Mouse (Mus musculus): ENCODE data around the gene Crtac1. TPM values are rescaled to one million over a fixed set of nuclear protein-coding genes. Genes with fewer than 3 reads are reported as not detected.

The Crtac1 gene
- total and polyA plus RNA-seq, 2 experiments from 2014 or later, result 31.3 to 53.1 TPM

DNA sequence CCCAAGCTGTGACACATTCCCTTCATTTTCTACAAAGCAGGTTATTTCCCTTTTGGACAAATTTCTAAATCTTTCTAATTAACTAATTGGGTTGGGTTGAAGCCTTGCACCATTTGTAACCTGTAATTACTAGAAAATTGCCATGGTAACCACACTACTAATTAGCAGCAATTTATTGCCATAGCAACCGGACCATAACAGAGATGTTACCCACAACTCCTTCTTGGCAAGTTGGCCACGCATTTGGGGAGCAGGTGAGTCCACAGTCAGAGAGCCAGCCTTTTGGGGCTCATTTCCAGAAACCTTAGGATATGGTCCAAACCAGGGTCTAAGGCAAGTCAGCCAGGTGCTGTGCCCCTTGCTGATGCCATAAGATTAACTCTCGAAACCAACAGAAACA, 119.4 kb downstream of the Crtac1 start:
- Histone ChIP-seq H3K27ac (no peak overlapping the region), H3K4me2 (ENCODE audit: low read depth, low read length) (no peak overlapping the region), H3K9ac (replicated peaks; ENCODE audit: low read length) (no peak overlapping the region), H3K9me3 (ENCODE audit: low read length) (no peaks in the 10 kb centered on the region), H3K36me3 (ENCODE audit: insufficient read depth, low read length) (no peaks in the 10 kb centered on the region), H3K4me3 (ENCODE audit: low read length) (no peak overlapping the region), H3K27me3 (ENCODE audit: insufficient read depth, low read length) (no peaks in the 10 kb centered on the region), H3K4me1 (ENCODE audit: insufficient read depth, low read length) (peaks cover 21% of the 10 kb centered on the region; the same call in 1 of the 2 replicates)
- TF ChIP-seq CTCF (IDR thresholded peaks at IDR 0.05; ENCODE audit: low read depth), result no peak
- WGBS, result 60% methylated on average over 3 of the region's 3 CpGs
- DNase-seq (ENCODE audit: low spot score) (peak; percentile 78), ATAC-seq (no peak)

DNA sequence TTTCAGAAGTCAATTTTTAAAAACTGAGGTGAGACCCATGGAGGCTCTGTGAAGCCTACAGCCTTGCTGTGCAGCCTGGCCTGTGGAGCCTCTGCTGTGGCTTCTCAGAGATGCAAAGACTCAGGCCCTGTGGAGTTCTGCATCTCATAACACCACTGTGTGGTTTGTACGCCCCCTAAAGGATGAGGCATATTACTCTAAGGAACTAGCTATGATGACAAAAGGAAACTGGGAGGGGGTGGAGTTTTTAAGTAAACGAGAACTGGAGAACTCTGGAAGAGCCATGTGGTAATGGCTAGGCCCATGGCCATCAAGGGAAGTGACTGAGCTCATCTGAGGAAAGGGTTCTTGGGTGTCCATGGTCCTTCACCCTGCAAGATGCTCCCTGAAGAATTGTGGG, 120.3 kb downstream of the Crtac1 start:
- Histone ChIP-seq H3K4me3 (ENCODE audit: low read length) (no peak overlapping the region), H3K27ac (no peak overlapping the region), H3K4me1 (ENCODE audit: insufficient read depth, low read length) (peaks cover 14% of the 10 kb centered on the region; the same call in 1 of the 2 replicates), H3K4me2 (ENCODE audit: low read depth, low read length) (no peak overlapping the region), H3K9ac (replicated peaks; ENCODE audit: low read length) (no peak overlapping the region), H3K27me3 (ENCODE audit: insufficient read depth, low read length) (no peaks in the 10 kb centered on the region), H3K9me3 (ENCODE audit: low read length) (no peaks in the 10 kb centered on the region), H3K36me3 (ENCODE audit: insufficient read depth, low read length) (no peaks in the 10 kb centered on the region)
- ATAC-seq (no peak), DNase-seq (ENCODE audit: low spot score) (no peak)
- no peak for TF ChIP-seq CTCF (IDR thresholded peaks at IDR 0.05; ENCODE audit: low read depth)
- WGBS, result 43% methylated on average over 2 of the region's 2 CpGs

DNA sequence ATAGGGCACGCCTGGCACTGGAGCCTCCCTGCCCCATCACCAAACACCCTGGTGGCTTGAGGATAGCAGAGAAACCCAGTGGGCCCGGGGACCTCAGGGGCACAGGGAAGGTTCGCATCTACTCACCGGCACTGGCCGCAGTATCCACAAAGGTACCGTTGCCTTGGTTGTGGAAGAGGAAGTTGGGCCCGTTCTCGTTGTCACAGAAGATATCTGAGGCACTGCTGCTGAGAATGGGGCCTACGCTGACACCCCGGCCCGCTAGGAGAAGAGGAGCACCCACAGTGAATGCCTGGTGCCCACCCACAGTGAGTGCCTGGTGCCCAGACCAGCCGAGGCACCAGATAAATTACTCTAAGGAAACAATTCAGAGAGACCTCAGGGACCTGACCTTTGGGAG, 122.7 kb downstream of the Crtac1 start:
- ATAC-seq, result no peak
- Histone ChIP-seq H3K9ac (replicated peaks; ENCODE audit: low read length) (no peak overlapping the region), H3K27ac (no peak overlapping the region), H3K27me3 (ENCODE audit: insufficient read depth, low read length) (no peaks in the 10 kb centered on the region), H3K9me3 (ENCODE audit: low read length) (no peaks in the 10 kb centered on the region), H3K4me3 (ENCODE audit: low read length) (no peak overlapping the region), H3K4me2 (ENCODE audit: low read depth, low read length) (no peak overlapping the region), H3K4me1 (ENCODE audit: insufficient read depth, low read length) (peaks cover 8% of the 10 kb centered on the region; the same call in 1 of the 2 replicates), H3K36me3 (ENCODE audit: insufficient read depth, low read length) (no peaks in the 10 kb centered on the region)
- WGBS, result 88% methylated on average over 12 of the region's 12 CpGs
- TF ChIP-seq CTCF (IDR thresholded peaks at IDR 0.05; ENCODE audit: low read depth), result no peak
- no peak for DNase-seq (ENCODE audit: low spot score)

DNA sequence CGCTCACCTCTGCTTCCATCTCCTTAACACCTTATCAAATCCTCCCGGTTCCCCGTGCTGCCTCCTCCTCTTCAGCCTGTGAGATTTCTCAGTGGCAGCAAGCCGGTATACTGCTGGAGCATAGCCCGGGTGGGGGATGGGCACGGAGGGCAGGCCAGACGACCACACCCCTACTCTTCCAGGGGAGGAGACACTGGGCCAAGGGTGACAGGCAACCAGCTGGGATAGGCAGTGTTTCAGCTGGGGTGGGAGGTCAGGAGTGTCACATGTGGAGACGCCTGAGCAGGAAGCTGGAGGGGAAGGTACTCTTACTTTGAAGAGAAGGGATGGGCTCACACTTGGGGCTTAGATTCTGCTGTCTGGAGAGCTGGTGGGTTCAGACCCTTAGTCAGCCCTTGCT, 124.6 kb downstream of the Crtac1 start:
- DNase-seq (ENCODE audit: low spot score), result no peak
- Histone ChIP-seq H3K36me3 (ENCODE audit: insufficient read depth, low read length) (no peaks in the 10 kb centered on the region), H3K27ac (no peak overlapping the region), H3K4me3 (ENCODE audit: low read length) (no peak overlapping the region), H3K27me3 (ENCODE audit: insufficient read depth, low read length) (no peaks in the 10 kb centered on the region), H3K9me3 (ENCODE audit: low read length) (no peaks in the 10 kb centered on the region), H3K4me2 (ENCODE audit: low read depth, low read length) (no peak overlapping the region), H3K4me1 (ENCODE audit: insufficient read depth, low read length) (0 out of 2 replicates have a peak, but pooled peaks cover 3% of the 10 kb centered on the region), H3K9ac (replicated peaks; ENCODE audit: low read length) (no peak overlapping the region)
- 16% methylated on average over 8 of the region's 8 CpGs for WGBS
- no peak for ATAC-seq
- TF ChIP-seq CTCF (IDR thresholded peaks at IDR 0.05; ENCODE audit: low read depth), result no peak

DNA sequence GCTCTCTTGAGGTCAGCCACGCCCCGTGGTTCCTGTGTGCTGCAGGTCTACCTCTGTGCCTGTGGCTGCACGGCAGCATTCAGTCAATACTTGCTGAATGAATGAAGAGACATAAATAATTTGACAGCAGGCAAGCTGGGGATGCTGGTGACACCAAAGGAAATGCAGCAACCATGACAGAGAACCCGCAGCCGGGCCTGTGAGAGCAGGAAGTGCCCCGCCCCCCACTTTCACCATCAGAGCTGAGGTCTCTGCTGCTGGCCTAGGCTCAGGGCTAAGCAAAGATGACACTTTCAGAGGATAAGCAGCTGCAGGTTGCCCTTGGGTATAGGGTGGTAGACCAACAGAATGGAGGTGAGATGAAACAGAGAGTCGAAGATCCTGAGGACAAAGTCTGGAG, 125.4 kb downstream of the Crtac1 start:
- WGBS, result 50% methylated on average over 7 of the region's 7 CpGs
- H3K4me1 ChIP-seq (ENCODE audit: insufficient read depth, low read length), result no peaks in the 10 kb centered on the region
- H3K27ac ChIP-seq, result no peak overlapping the region
- H3K4me3 ChIP-seq (ENCODE audit: low read length), result no peak overlapping the region
- H3K9ac ChIP-seq (replicated peaks; ENCODE audit: low read length), result no peak overlapping the region
- no peak for ATAC-seq
- TF ChIP-seq CTCF (IDR thresholded peaks at IDR 0.05; ENCODE audit: low read depth), result no peak
- H3K4me2 ChIP-seq (ENCODE audit: low read depth, low read length), result no peak overlapping the region
- H3K27me3 ChIP-seq (ENCODE audit: insufficient read depth, low read length), result no peaks in the 10 kb centered on the region
- no peaks in the 10 kb centered on the region for H3K36me3 ChIP-seq (ENCODE audit: insufficient read depth, low read length)
- no peaks in the 10 kb centered on the region for H3K9me3 ChIP-seq (ENCODE audit: low read length)
- no peak for DNase-seq (ENCODE audit: low spot score)

DNA sequence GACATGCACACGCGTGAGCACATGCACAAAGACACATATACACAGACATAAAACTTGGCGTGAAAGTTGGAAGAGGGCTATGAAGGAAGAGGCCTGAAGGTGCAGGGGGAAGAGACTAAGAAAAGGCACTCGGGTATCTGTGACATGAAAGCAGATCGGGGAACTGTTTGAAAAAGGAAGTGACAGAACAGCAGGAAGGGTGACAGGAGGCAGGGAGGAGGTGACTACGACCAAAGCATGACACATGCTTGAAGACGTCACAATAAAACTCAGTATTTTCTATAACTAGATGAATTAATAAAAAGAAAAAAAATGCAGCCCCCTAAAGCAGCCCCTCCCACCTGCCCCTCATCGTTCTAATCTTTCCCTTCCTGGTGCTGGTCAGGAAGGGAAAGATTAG, 125.8 kb downstream of the Crtac1 start:
- no peak for TF ChIP-seq CTCF (IDR thresholded peaks at IDR 0.05; ENCODE audit: low read depth)
- H3K36me3 ChIP-seq (ENCODE audit: insufficient read depth, low read length), result no peaks in the 10 kb centered on the region
- H3K4me2 ChIP-seq (ENCODE audit: low read depth, low read length), result no peak overlapping the region
- DNase-seq (ENCODE audit: low spot score), result no peak
- no peak overlapping the region for H3K9ac ChIP-seq (replicated peaks; ENCODE audit: low read length)
- WGBS, result 67% methylated on average over 8 of the region's 8 CpGs
- H3K9me3 ChIP-seq (ENCODE audit: low read length), result no peaks in the 10 kb centered on the region
- no peak overlapping the region for H3K4me3 ChIP-seq (ENCODE audit: low read length)
- ATAC-seq, result no peak
- no peaks in the 10 kb centered on the region for H3K27me3 ChIP-seq (ENCODE audit: insufficient read depth, low read length)
- no peak overlapping the region for H3K27ac ChIP-seq
- H3K4me1 ChIP-seq (ENCODE audit: insufficient read depth, low read length), result no peaks in the 10 kb centered on the region

DNA sequence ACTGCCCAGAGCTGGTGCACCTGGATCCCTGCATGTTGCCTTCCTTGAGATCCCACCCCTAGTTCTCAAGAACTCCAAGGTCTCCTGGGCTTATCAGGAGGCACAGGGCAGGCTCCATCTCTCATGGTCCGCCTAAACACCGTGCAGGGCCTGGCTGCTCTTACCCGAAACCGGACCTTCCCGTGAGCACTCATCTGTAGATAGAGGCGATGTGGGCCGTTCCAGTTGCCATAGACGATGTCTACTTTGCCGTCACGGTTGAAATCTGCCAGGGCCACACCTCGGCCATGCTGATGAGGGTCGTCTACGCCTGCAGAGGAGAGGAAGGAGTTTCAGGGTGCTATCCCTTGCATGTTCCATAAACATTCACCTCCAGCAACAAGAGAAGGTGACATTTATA, 127.1 kb downstream of the Crtac1 start:
- Histone ChIP-seq H3K27ac (no peak overlapping the region), H3K36me3 (ENCODE audit: insufficient read depth, low read length) (no peaks in the 10 kb centered on the region), H3K4me3 (ENCODE audit: low read length) (no peak overlapping the region), H3K4me2 (ENCODE audit: low read depth, low read length) (no peak overlapping the region), H3K9ac (replicated peaks; ENCODE audit: low read length) (no peak overlapping the region), H3K4me1 (ENCODE audit: insufficient read depth, low read length) (no peaks in the 10 kb centered on the region), H3K27me3 (ENCODE audit: insufficient read depth, low read length) (no peaks in the 10 kb centered on the region), H3K9me3 (ENCODE audit: low read length) (no peaks in the 10 kb centered on the region)
- WGBS, result 87% methylated on average over 13 of the region's 13 CpGs
- DNase-seq (ENCODE audit: low spot score) (no peak), ATAC-seq (no peak)
- TF ChIP-seq CTCF (IDR thresholded peaks at IDR 0.05; ENCODE audit: low read depth), result no peak
